Mouse (Mus musculus): ENCODE data around the gene Fkbp14. TPM values are rescaled to one million over a fixed set of nuclear protein-coding genes. Genes with fewer than 3 reads are reported as not detected.
A peak's percentile ranks its signal among the peaks of the same experiment; 100 is the strongest.

Fkbp14 gene
- polyA plus RNA-seq, 1 experiment, result 6.1 TPM

- DNase-seq, result peak; percentile 50
- no peak for TF ChIP-seq CTCF (IDR thresholded peaks at IDR 0.05; ENCODE audit: insufficient read depth, low read length)
- no peak for TF ChIP-seq POLR2A (IDR thresholded peaks at IDR 0.05; ENCODE audit: borderline replicate concordance, extremely low read depth, low read depth, low read length)
- peak within 1 kb of the TSS; percentile 67 for H3K4me3 ChIP-seq (replicated peaks; ENCODE audit: extremely low read depth, low read depth, low read length)
- WGBS, result 3% methylated on average over 60 of the region's 60 CpGs
- H3K4me1 ChIP-seq (ENCODE audit: control insufficient read depth, insufficient read depth, low read length), result peaks cover 3% of the 10 kb centered on the region; the same call in 1 of the 2 replicates
Observed at GRCm38 (mm10) chr6:54565665-54566545, 31.2 kb downstream of the Fkbp14 start, which contains the start of gene Scrn1. Gene Scrn1 (minus strand): TSS chr6:54566489.

- no peak overlapping the region for H3K4me3 ChIP-seq (replicated peaks; ENCODE audit: extremely low read depth, low read depth, low read length)
- no peak for DNase-seq
- no peak for TF ChIP-seq CTCF (IDR thresholded peaks at IDR 0.05; ENCODE audit: insufficient read depth, low read length)
- no peak for TF ChIP-seq POLR2A (IDR thresholded peaks at IDR 0.05; ENCODE audit: borderline replicate concordance, extremely low read depth, low read depth, low read length)
- H3K4me1 ChIP-seq (ENCODE audit: control insufficient read depth, insufficient read depth, low read length), result peaks cover 3% of the 10 kb centered on the region; the same call in 1 of the 2 replicates
- WGBS, result 69% methylated on average over 3 of the region's 3 CpGs
Observed at GRCm38 (mm10) chr6:54565012-54565411, 32.1 kb downstream of the Fkbp14 start.

GRCm38 (mm10) chr6:54564506-54564991 lies 32.6 kb downstream of the Fkbp14 start:
- no peak for DNase-seq
- Histone ChIP-seq H3K4me1 (ENCODE audit: control insufficient read depth, insufficient read depth, low read length) (peaks cover 3% of the 10 kb centered on the region; the same call in 1 of the 2 replicates), H3K4me3 (replicated peaks; ENCODE audit: extremely low read depth, low read depth, low read length) (no peak overlapping the region)
- TF ChIP-seq CTCF (IDR thresholded peaks at IDR 0.05; ENCODE audit: insufficient read depth, low read length), result no peak
- no peak for TF ChIP-seq POLR2A (IDR thresholded peaks at IDR 0.05; ENCODE audit: borderline replicate concordance, extremely low read depth, low read depth, low read length)
- WGBS, result 63% methylated on average over 9 of the region's 9 CpGs

GRCm38 (mm10) chr6:54563561-54563960 lies 33.5 kb downstream of the Fkbp14 start:
- Histone ChIP-seq H3K4me3 (replicated peaks; ENCODE audit: extremely low read depth, low read depth, low read length) (no peak overlapping the region), H3K4me1 (ENCODE audit: control insufficient read depth, insufficient read depth, low read length) (peaks cover 3% of the 10 kb centered on the region; the same call in 1 of the 2 replicates)
- DNase-seq, result no peak
- WGBS, result 93% methylated on average over 4 of the region's 4 CpGs
- TF ChIP-seq CTCF (IDR thresholded peaks at IDR 0.05; ENCODE audit: insufficient read depth, low read length) (no peak), POLR2A (IDR thresholded peaks at IDR 0.05; ENCODE audit: borderline replicate concordance, extremely low read depth, low read depth, low read length) (no peak)

GRCm38 (mm10) chr6:54562018-54562809 lies 34.9 kb downstream of the Fkbp14 start:
- WGBS, result 65% methylated on average over 17 of the region's 17 CpGs
- TF ChIP-seq POLR2A (IDR thresholded peaks at IDR 0.05; ENCODE audit: borderline replicate concordance, extremely low read depth, low read depth, low read length) (no peak), CTCF (IDR thresholded peaks at IDR 0.05; ENCODE audit: insufficient read depth, low read length) (no peak)
- no peak for DNase-seq

GRCm38 (mm10) chr6:54558466-54558865 lies 38.6 kb downstream of the Fkbp14 start:
- 62% methylated on average over 7 of the region's 7 CpGs for WGBS
- no peak for DNase-seq
- Histone ChIP-seq H3K4me3 (replicated peaks; ENCODE audit: extremely low read depth, low read depth, low read length) (no peak overlapping the region), H3K4me1 (ENCODE audit: control insufficient read depth, insufficient read depth, low read length) (peaks cover 2% of the 10 kb centered on the region; the same call in 1 of the 2 replicates)
- TF ChIP-seq CTCF (IDR thresholded peaks at IDR 0.05; ENCODE audit: insufficient read depth, low read length), result no peak
- no peak for TF ChIP-seq POLR2A (IDR thresholded peaks at IDR 0.05; ENCODE audit: borderline replicate concordance, extremely low read depth, low read depth, low read length)

More at GRCm38 (mm10) chr6:54562018-54562809, 34.9 kb downstream of the Fkbp14 start:
- peaks cover 3% of the 10 kb centered on the region; the same call in 1 of the 2 replicates for H3K4me1 ChIP-seq (ENCODE audit: control insufficient read depth, insufficient read depth, low read length)
- H3K4me3 ChIP-seq (replicated peaks; ENCODE audit: extremely low read depth, low read depth, low read length), result no peak overlapping the region

GRCm38 (mm10) chr6:54557671-54558070 lies 39.4 kb downstream of the Fkbp14 start:
- no peak for TF ChIP-seq POLR2A (IDR thresholded peaks at IDR 0.05; ENCODE audit: borderline replicate concordance, extremely low read depth, low read depth, low read length)
- no peak for TF ChIP-seq CTCF (IDR thresholded peaks at IDR 0.05; ENCODE audit: insufficient read depth, low read length)
- WGBS, result 89% methylated on average over 7 of the region's 7 CpGs
- Histone ChIP-seq H3K4me3 (replicated peaks; ENCODE audit: extremely low read depth, low read depth, low read length) (no peak overlapping the region), H3K4me1 (ENCODE audit: control insufficient read depth, insufficient read depth, low read length) (peaks cover 2% of the 10 kb centered on the region; the same call in 1 of the 2 replicates)
- no peak for DNase-seq

- TF ChIP-seq POLR2A (IDR thresholded peaks at IDR 0.05; ENCODE audit: borderline replicate concordance, extremely low read depth, low read depth, low read length), result no peak
- TF ChIP-seq CTCF (IDR thresholded peaks at IDR 0.05; ENCODE audit: insufficient read depth, low read length), result no peak
- no peak for DNase-seq
- 57% methylated on average over 1 of the region's 1 CpGs for WGBS
- Histone ChIP-seq H3K4me1 (ENCODE audit: control insufficient read depth, insufficient read depth, low read length) (peaks cover 2% of the 10 kb centered on the region; the same call in 1 of the 2 replicates), H3K4me3 (replicated peaks; ENCODE audit: extremely low read depth, low read depth, low read length) (no peak overlapping the region)
Observed at GRCm38 (mm10) chr6:54555816-54556215, 41.3 kb downstream of the Fkbp14 start.

All from lung, adult 2 months (tissue).